Mouse (Mus musculus): ENCODE data around the gene Fyco1. TPM values are rescaled to one million over a fixed set of nuclear protein-coding genes. Genes with fewer than 3 reads are reported as not detected.

Gene Fyco1
- polyA plus RNA-seq, 1 experiment from 2014 or later: 10.8 TPM

GRCm38 (mm10) chr9:123815996-123816395 is 35.7 kb downstream of the Fyco1 start:
- no peaks in the 10 kb centered on the region for H3K4me1 ChIP-seq (ENCODE audit: insufficient read depth, low read length)
- WGBS: 94% methylated on average over 1 of the region's 1 CpGs
- no peaks in the 10 kb centered on the region for H3K27me3 ChIP-seq (ENCODE audit: insufficient read depth, low read length)
- no peak for ATAC-seq (ENCODE audit: low FRiP score, low TSS enrichment)
- no peak overlapping the region for H3K4me2 ChIP-seq (replicated peaks; ENCODE audit: low read depth, low read length)
- no peak overlapping the region for H3K4me3 ChIP-seq (ENCODE audit: low read length)
- H3K9ac ChIP-seq (replicated peaks; ENCODE audit: low read length): no peak overlapping the region
- peaks cover 31% of the 10 kb centered on the region for H3K36me3 ChIP-seq (ENCODE audit: insufficient read depth, low read length)
- H3K27ac ChIP-seq (ENCODE audit: low read length): no peak overlapping the region
- H3K9me3 ChIP-seq (ENCODE audit: low read length): no peaks in the 10 kb centered on the region

GRCm38 (mm10) chr9:123815444-123815843 is 36.3 kb downstream of the Fyco1 start:
- Histone ChIP-seq H3K27me3 (ENCODE audit: insufficient read depth, low read length) (no peaks in the 10 kb centered on the region), H3K9me3 (ENCODE audit: low read length) (no peaks in the 10 kb centered on the region), H3K27ac (ENCODE audit: low read length) (no peak overlapping the region), H3K4me2 (replicated peaks; ENCODE audit: low read depth, low read length) (no peak overlapping the region), H3K4me1 (ENCODE audit: insufficient read depth, low read length) (no peaks in the 10 kb centered on the region), H3K36me3 (ENCODE audit: insufficient read depth, low read length) (peaks cover 32% of the 10 kb centered on the region), H3K4me3 (ENCODE audit: low read length) (no peak overlapping the region), H3K9ac (replicated peaks; ENCODE audit: low read length) (no peak overlapping the region)
- no peak for ATAC-seq (ENCODE audit: low FRiP score, low TSS enrichment)
- 88% methylated on average over 3 of the region's 3 CpGs for WGBS

GRCm38 (mm10) chr9:123814821-123815220 is 36.9 kb downstream of the Fyco1 start:
- Histone ChIP-seq H3K27ac (ENCODE audit: low read length) (no peak overlapping the region), H3K27me3 (ENCODE audit: insufficient read depth, low read length) (no peaks in the 10 kb centered on the region), H3K9ac (replicated peaks; ENCODE audit: low read length) (no peak overlapping the region), H3K36me3 (ENCODE audit: insufficient read depth, low read length) (peaks cover 34% of the 10 kb centered on the region), H3K4me2 (replicated peaks; ENCODE audit: low read depth, low read length) (no peak overlapping the region), H3K9me3 (ENCODE audit: low read length) (no peaks in the 10 kb centered on the region), H3K4me3 (ENCODE audit: low read length) (no peak overlapping the region), H3K4me1 (ENCODE audit: insufficient read depth, low read length) (no peaks in the 10 kb centered on the region)
- no peak for ATAC-seq (ENCODE audit: low FRiP score, low TSS enrichment)
- WGBS: 82% methylated on average over 4 of the region's 4 CpGs

- H3K4me3 ChIP-seq (ENCODE audit: low read length): no peak overlapping the region
- peaks cover 34% of the 10 kb centered on the region for H3K36me3 ChIP-seq (ENCODE audit: insufficient read depth, low read length)
- no peaks in the 10 kb centered on the region for H3K9me3 ChIP-seq (ENCODE audit: low read length)
- 81% methylated on average over 2 of the region's 2 CpGs for WGBS
- H3K4me1 ChIP-seq (ENCODE audit: insufficient read depth, low read length): no peaks in the 10 kb centered on the region
- H3K9ac ChIP-seq (replicated peaks; ENCODE audit: low read length): no peak overlapping the region
- no peak for ATAC-seq (ENCODE audit: low FRiP score, low TSS enrichment)
- H3K4me2 ChIP-seq (replicated peaks; ENCODE audit: low read depth, low read length): no peak overlapping the region
- H3K27ac ChIP-seq (ENCODE audit: low read length): no peak overlapping the region
- H3K27me3 ChIP-seq (ENCODE audit: insufficient read depth, low read length): no peaks in the 10 kb centered on the region
Measured at GRCm38 (mm10) chr9:123814326-123814725, 37.4 kb downstream of the Fyco1 start.

- H3K27me3 ChIP-seq (ENCODE audit: insufficient read depth, low read length): no peaks in the 10 kb centered on the region
- H3K4me2 ChIP-seq (replicated peaks; ENCODE audit: low read depth, low read length): no peak overlapping the region
- no peaks in the 10 kb centered on the region for H3K4me1 ChIP-seq (ENCODE audit: insufficient read depth, low read length)
- WGBS: 90% methylated on average over 3 of the region's 3 CpGs
- peaks cover 30% of the 10 kb centered on the region for H3K36me3 ChIP-seq (ENCODE audit: insufficient read depth, low read length)
- H3K9me3 ChIP-seq (ENCODE audit: low read length): no peaks in the 10 kb centered on the region
- ATAC-seq (ENCODE audit: low FRiP score, low TSS enrichment): no peak
- H3K27ac ChIP-seq (ENCODE audit: low read length): no peak overlapping the region
- H3K4me3 ChIP-seq (ENCODE audit: low read length): no peak overlapping the region
- no peak overlapping the region for H3K9ac ChIP-seq (replicated peaks; ENCODE audit: low read length)
Measured at GRCm38 (mm10) chr9:123811831-123812230, 39.9 kb downstream of the Fyco1 start.

GRCm38 (mm10) chr9:123808583-123808982 is 43.1 kb downstream of the Fyco1 start:
- no peaks in the 10 kb centered on the region for H3K4me1 ChIP-seq (ENCODE audit: insufficient read depth, low read length)
- H3K36me3 ChIP-seq (ENCODE audit: insufficient read depth, low read length): peaks cover 17% of the 10 kb centered on the region; the same call in 1 of the 2 replicates
- H3K4me2 ChIP-seq (replicated peaks; ENCODE audit: low read depth, low read length): no peak overlapping the region
- no peaks in the 10 kb centered on the region for H3K27me3 ChIP-seq (ENCODE audit: insufficient read depth, low read length)
- H3K9ac ChIP-seq (replicated peaks; ENCODE audit: low read length): no peak overlapping the region
- no peak for ATAC-seq (ENCODE audit: low FRiP score, low TSS enrichment)
- WGBS: 63% methylated on average over 7 of the region's 7 CpGs
- no peak overlapping the region for H3K4me3 ChIP-seq (ENCODE audit: low read length)
- H3K9me3 ChIP-seq (ENCODE audit: low read length): no peaks in the 10 kb centered on the region
- H3K27ac ChIP-seq (ENCODE audit: low read length): no peak overlapping the region

GRCm38 (mm10) chr9:123806267-123806666 is 45.4 kb downstream of the Fyco1 start, which contains the start of gene Cxcr6:
Gene Cxcr6, plus strand, starts transcription at chr9:123806475.
- H3K27me3 ChIP-seq (ENCODE audit: insufficient read depth, low read length): no peaks in the 10 kb centered on the region
- no peaks in the 10 kb centered on the region for H3K4me1 ChIP-seq (ENCODE audit: insufficient read depth, low read length)
- no peak within 1 kb of the TSS for H3K4me3 ChIP-seq (ENCODE audit: low read length)
- no peak within 1 kb of the TSS for H3K9ac ChIP-seq (replicated peaks; ENCODE audit: low read length)
- H3K9me3 ChIP-seq (ENCODE audit: low read length): no peaks in the 10 kb centered on the region
- WGBS: 88% methylated on average over 5 of the region's 5 CpGs
- ATAC-seq (ENCODE audit: low FRiP score, low TSS enrichment): no peak
- H3K4me2 ChIP-seq (replicated peaks; ENCODE audit: low read depth, low read length): no peak within 1 kb of the TSS
- H3K36me3 ChIP-seq (ENCODE audit: insufficient read depth, low read length): peaks cover 8% of the 10 kb centered on the region; the same call in 1 of the 2 replicates
- no peak within 1 kb of the TSS for H3K27ac ChIP-seq (ENCODE audit: low read length)

- H3K27ac ChIP-seq (ENCODE audit: low read length): no peak overlapping the region
- no peaks in the 10 kb centered on the region for H3K4me1 ChIP-seq (ENCODE audit: insufficient read depth, low read length)
- no peak overlapping the region for H3K9ac ChIP-seq (replicated peaks; ENCODE audit: low read length)
- H3K9me3 ChIP-seq (ENCODE audit: low read length): no peaks in the 10 kb centered on the region
- peaks cover 5% of the 10 kb centered on the region for H3K36me3 ChIP-seq (ENCODE audit: insufficient read depth, low read length)
- no peak for ATAC-seq (ENCODE audit: low FRiP score, low TSS enrichment)
- no peak overlapping the region for H3K4me3 ChIP-seq (ENCODE audit: low read length)
- no peaks in the 10 kb centered on the region for H3K27me3 ChIP-seq (ENCODE audit: insufficient read depth, low read length)
- 89% methylated on average over 2 of the region's 2 CpGs for WGBS
- H3K4me2 ChIP-seq (replicated peaks; ENCODE audit: low read depth, low read length): no peak overlapping the region
Measured at GRCm38 (mm10) chr9:123805241-123805640, 46.5 kb downstream of the Fyco1 start.

- peaks cover 3% of the 10 kb centered on the region for H3K36me3 ChIP-seq (ENCODE audit: insufficient read depth, low read length)
- H3K4me1 ChIP-seq (ENCODE audit: insufficient read depth, low read length): no peaks in the 10 kb centered on the region
- H3K9ac ChIP-seq (replicated peaks; ENCODE audit: low read length): no peak overlapping the region
- H3K27ac ChIP-seq (ENCODE audit: low read length): no peak overlapping the region
- H3K4me3 ChIP-seq (ENCODE audit: low read length): no peak overlapping the region
- H3K27me3 ChIP-seq (ENCODE audit: insufficient read depth, low read length): no peaks in the 10 kb centered on the region
- ATAC-seq (ENCODE audit: low FRiP score, low TSS enrichment): no peak
- H3K9me3 ChIP-seq (ENCODE audit: low read length): no peaks in the 10 kb centered on the region
- no peak overlapping the region for H3K4me2 ChIP-seq (replicated peaks; ENCODE audit: low read depth, low read length)
Measured at GRCm38 (mm10) chr9:123802896-123803295, 48.8 kb downstream of the Fyco1 start.

- H3K27me3 ChIP-seq (ENCODE audit: insufficient read depth, low read length): no peaks in the 10 kb centered on the region
- H3K36me3 ChIP-seq (ENCODE audit: insufficient read depth, low read length): peaks cover 3% of the 10 kb centered on the region
- no peaks in the 10 kb centered on the region for H3K9me3 ChIP-seq (ENCODE audit: low read length)
- WGBS: 97% methylated on average over 2 of the region's 2 CpGs
- H3K27ac ChIP-seq (ENCODE audit: low read length): no peak overlapping the region
- H3K4me3 ChIP-seq (ENCODE audit: low read length): no peak overlapping the region
- no peak for ATAC-seq (ENCODE audit: low FRiP score, low TSS enrichment)
- no peak overlapping the region for H3K4me2 ChIP-seq (replicated peaks; ENCODE audit: low read depth, low read length)
- H3K4me1 ChIP-seq (ENCODE audit: insufficient read depth, low read length): no peaks in the 10 kb centered on the region
- H3K9ac ChIP-seq (replicated peaks; ENCODE audit: low read length): no peak overlapping the region
Measured at GRCm38 (mm10) chr9:123802421-123802820, 49.3 kb downstream of the Fyco1 start.
